Mouse (Mus musculus) liver, adult 2 months (tissue): ENCODE data around the gene Eif4a3.
A peak's percentile ranks its signal among the peaks of the same experiment; 100 is the strongest.

Source experiments
- CTCF ChIP-seq: fragments of 200-500 bp; IDR thresholded peaks from 2 replicates; pipeline ENCODE4 v1.5.1; 2011; ENCODE audit warnings: low read depth, low read length, control low read depth
- POLR2A ChIP-seq: fragments of 200-500 bp; IDR thresholded peaks from 2 replicates; pipeline ENCODE4 v1.6.1; 2011; ENCODE audit warnings: low read length, control low read depth; ENCODE audit not compliant: insufficient read depth; ENCODE audit errors: extremely low read depth

GRCm38 (mm10) chr11:119273186-119273930 is 26.5 kb downstream of the Eif4a3 start:
- TF ChIP-seq CTCF (peak; percentile 47; the same call in 1 of the 2 replicates), POLR2A (no peak)
